Mouse (Mus musculus): ENCODE data around the gene Rad18.
A peak's percentile ranks its signal among the peaks of the same experiment; 100 is the strongest.
"Not testable (repeated sequence)": the region's sequence is repeated elsewhere in the genome, so short reads cannot be mapped to it uniquely, and the experiment has no call there.

Gene Rad18

GRCm38 (mm10) chr6:112696056-112696950 lies at the start of gene Rad18:
TSS of gene Rad18 (minus strand) at chr6:112696686.
- peak; percentile 93 for DNase-seq (ENCODE audit: low spot score)

- no peak for DNase-seq (ENCODE audit: low spot score)
These were observed 45.8 kb upstream of the Rad18 start for GRCm38 (mm10) chr6:112742297-112742696.

- DNase-seq (ENCODE audit: low spot score): no peak
These were observed 45.3 kb upstream of the Rad18 start for GRCm38 (mm10) chr6:112741766-112742165.

GRCm38 (mm10) chr6:112739635-112740034 lies 43.1 kb upstream of the Rad18 start:
- DNase-seq (ENCODE audit: low spot score): no peak

GRCm38 (mm10) chr6:112738924-112739323 lies 42.4 kb upstream of the Rad18 start:
- DNase-seq (ENCODE audit: low spot score): no peak

GRCm38 (mm10) chr6:112736471-112736870 lies 40.0 kb upstream of the Rad18 start:
- DNase-seq (ENCODE audit: low spot score): no peak

- DNase-seq (ENCODE audit: low spot score): no peak
These were observed 38.6 kb upstream of the Rad18 start for GRCm38 (mm10) chr6:112735054-112735453.

- no peak for DNase-seq (ENCODE audit: low spot score)
These were observed 37.5 kb upstream of the Rad18 start for GRCm38 (mm10) chr6:112733942-112734341.

- no peak for DNase-seq (ENCODE audit: low spot score)
These were observed 35.9 kb upstream of the Rad18 start for GRCm38 (mm10) chr6:112732434-112732833.

GRCm38 (mm10) chr6:112731386-112731785 lies 34.9 kb upstream of the Rad18 start:
- no peak for DNase-seq (ENCODE audit: low spot score)

- peak; percentile 95 for DNase-seq (ENCODE audit: low spot score)
These were observed 32.4 kb upstream of the Rad18 start for GRCm38 (mm10) chr6:112728760-112729422.

GRCm38 (mm10) chr6:112725468-112725867 lies 29.0 kb upstream of the Rad18 start:
- DNase-seq (ENCODE audit: low spot score): no peak

- no peak for DNase-seq (ENCODE audit: low spot score)
These were observed 24.1 kb upstream of the Rad18 start for GRCm38 (mm10) chr6:112720409-112721080.

- DNase-seq (ENCODE audit: low spot score): no peak
These were observed 23.5 kb upstream of the Rad18 start for GRCm38 (mm10) chr6:112719983-112720382.

GRCm38 (mm10) chr6:112717168-112717567 lies 20.7 kb upstream of the Rad18 start:
- peak; percentile 49 for DNase-seq (ENCODE audit: low spot score)

GRCm38 (mm10) chr6:112713951-112714350 lies 17.5 kb upstream of the Rad18 start:
- DNase-seq (ENCODE audit: low spot score): no peak

- DNase-seq (ENCODE audit: low spot score): not testable (repeated sequence)
These were observed 5.8 kb upstream of the Rad18 start for GRCm38 (mm10) chr6:112702296-112702695.

- peak; percentile 76 for DNase-seq (ENCODE audit: low spot score)
These were observed 3.9 kb upstream of the Rad18 start for GRCm38 (mm10) chr6:112700392-112700791.

- DNase-seq (ENCODE audit: low spot score): no peak
These were observed 2.6 kb upstream of the Rad18 start for GRCm38 (mm10) chr6:112699115-112699514.

- DNase-seq (ENCODE audit: low spot score): no peak
These were observed 2.0 kb downstream of the Rad18 start for GRCm38 (mm10) chr6:112694492-112694891.

- no peak for DNase-seq (ENCODE audit: low spot score)
These were observed 5.0 kb downstream of the Rad18 start for GRCm38 (mm10) chr6:112691523-112691922.

- DNase-seq (ENCODE audit: low spot score): no peak
These were observed 8.5 kb downstream of the Rad18 start for GRCm38 (mm10) chr6:112688033-112688432.

GRCm38 (mm10) chr6:112686485-112686884 lies 10.0 kb downstream of the Rad18 start:
- DNase-seq (ENCODE audit: low spot score): no peak

Data from embryo, embryonic 10.5 days (tissue).